20 mouse cellular contexts compared by ENCODE assay signal in the genomic region with DNA sequence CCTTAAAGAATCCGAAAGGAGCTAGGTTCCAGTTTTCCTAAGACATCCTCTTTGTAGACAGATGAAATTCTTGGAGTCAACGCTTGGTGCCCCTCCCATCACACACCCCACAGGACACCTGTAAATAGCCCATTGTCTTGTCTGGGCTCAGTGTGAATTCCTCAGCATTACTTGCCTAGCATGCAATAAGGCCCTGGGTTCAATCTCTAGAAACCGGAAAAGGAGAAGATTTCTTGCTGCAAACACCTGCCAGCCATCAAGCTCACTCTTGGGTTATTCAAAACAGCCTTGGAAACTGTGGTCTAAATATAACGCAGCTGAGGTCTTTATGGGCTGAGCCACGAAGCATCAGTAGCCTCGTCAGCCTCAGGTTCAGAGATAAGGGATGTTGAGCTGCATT.
"Had no signal": no experiment of that assay in that cellular context is flagged by ENCODE, and none has a peak within 500 bp of the region (broad histone marks: within the 10 kb centered on the region; RNA-seq: fewer than 3 reads in every experiment).

No protein-coding gene starts in this region.

- H3K27ac ChIP-seq: heart, embryonic 10.5 days; hindbrain, embryonic 12.5 days; hindbrain, embryonic 14.5 days; intestine, embryonic 15.5 days; kidney, embryonic 15.5 days; kidney, postnatal 0 days; limb, embryonic 13.5 days; limb, embryonic 15.5 days had no signal

- H3K9ac ChIP-seq: heart, embryonic 12.5 days; hindbrain, embryonic 12.5 days; hindbrain, embryonic 14.5 days; intestine, embryonic 15.5 days; kidney, embryonic 15.5 days; limb, embryonic 13.5 days; limb, embryonic 15.5 days had no signal

- H3K9me3 ChIP-seq: heart, embryonic 10.5 days; heart, embryonic 12.5 days; hindbrain, embryonic 10.5 days; hindbrain, embryonic 12.5 days; intestine, embryonic 15.5 days; kidney, embryonic 15.5 days; limb, embryonic 13.5 days; limb, embryonic 15.5 days had no signal

- H3K36me3 ChIP-seq: heart, embryonic 10.5 days; heart, embryonic 12.5 days; hindbrain, embryonic 10.5 days; hindbrain, embryonic 12.5 days; intestine, embryonic 15.5 days; kidney, embryonic 15.5 days; limb, embryonic 13.5 days; limb, embryonic 15.5 days had no signal

- ATAC-seq: inflammation-experienced regulatory T-cells, adult 6 months; intestine, embryonic 15.5 days; intestine, postnatal 0 days had no signal

- H3K4me2 ChIP-seq: heart, embryonic 12.5 days; hindbrain, embryonic 12.5 days; hindbrain, embryonic 14.5 days; intestine, embryonic 15.5 days; kidney, embryonic 15.5 days; limb, embryonic 13.5 days; limb, embryonic 15.5 days had no signal

- H3K4me3 ChIP-seq: gastrocnemius, adult 2 months; heart, embryonic 10.5 days; heart, embryonic 12.5 days; hindbrain, embryonic 10.5 days; hindbrain, embryonic 12.5 days; intestine, embryonic 15.5 days; kidney, embryonic 15.5 days; limb, embryonic 13.5 days; limb, embryonic 15.5 days had no signal

- H3K27me3 ChIP-seq: heart, embryonic 12.5 days; hindbrain, embryonic 12.5 days; intestine, embryonic 15.5 days; kidney, embryonic 15.5 days; limb, embryonic 13.5 days; limb, embryonic 15.5 days had no signal

- DNase-seq: gastrocnemius, adult 2 months; gastrocnemius, postnatal 10 days; gastrocnemius, postnatal 25 days; kidney, adult 18-20 months; kidney, adult 9 months; kidney, postnatal 36 days; layer of hippocampus, adult 9-11 months; layer of hippocampus, postnatal 36 days had no signal
